Mouse (Mus musculus) frontal cortex, postnatal 14 days (tissue): ENCODE measurements at regions not wholly inside any gene's neighbourhood (a gene's known extent, or its start where the extent isn't known, plus 50 kb on each side); places are given as distances from the start of the nearest gene placed in this dataset.
"Not testable (repeated sequence)": the region's sequence is repeated elsewhere in the genome, so short reads cannot be mapped to it uniquely, and the experiment has no call there.

Source experiments
- DNase-seq, 2 experiments: peaks; one replicate each; pipeline ENCODE4 v3.0.0; 2022; ENCODE audit warnings: low spot score in 2 of 2

GRCm38 (mm10) chr12:10445738-10446137 is 55.2 kb downstream of the Rdh14 start:
- DNase-seq, result no peak

GRCm38 (mm10) chr12:10457960-10458655 is 67.5 kb downstream of the Rdh14 start:
- no peak for DNase-seq

- no peak for DNase-seq
Observed at GRCm38 (mm10) chr12:10461796-10462195, 71.2 kb downstream of the Rdh14 start.

GRCm38 (mm10) chr12:10462956-10463355 is 72.4 kb downstream of the Rdh14 start:
- no peak for DNase-seq

- no peak for DNase-seq
Observed at GRCm38 (mm10) chr12:10473986-10474385, 83.4 kb downstream of the Rdh14 start.

GRCm38 (mm10) chr12:10480781-10481180 is 90.2 kb downstream of the Rdh14 start:
- DNase-seq, result no peak

GRCm38 (mm10) chr12:10482294-10483010 is 91.9 kb downstream of the Rdh14 start:
- no peak for DNase-seq

- DNase-seq, result no peak
Observed at GRCm38 (mm10) chr12:10506721-10507120, 116.1 kb downstream of the Rdh14 start.

GRCm38 (mm10) chr12:10513526-10513925 is 123.0 kb downstream of the Rdh14 start:
- no peak for DNase-seq

- no peak for DNase-seq
Observed at GRCm38 (mm10) chr12:10514278-10514677, 123.7 kb downstream of the Rdh14 start.

- no peak for DNase-seq
Observed at GRCm38 (mm10) chr12:10524509-10525286, 134.1 kb downstream of the Rdh14 start.

- no peak for DNase-seq
Observed at GRCm38 (mm10) chr12:10525934-10526333, 135.4 kb downstream of the Rdh14 start.

GRCm38 (mm10) chr12:10529077-10529476 is 138.5 kb downstream of the Rdh14 start:
- no peak for DNase-seq

- DNase-seq, result no peak
Observed at GRCm38 (mm10) chr12:10530996-10531395, 140.4 kb downstream of the Rdh14 start.

GRCm38 (mm10) chr12:10533971-10534370 is 143.4 kb downstream of the Rdh14 start:
- DNase-seq, result no peak

- DNase-seq, result no peak
Observed at GRCm38 (mm10) chr12:10536239-10536638, 145.7 kb downstream of the Rdh14 start.

GRCm38 (mm10) chr12:10537069-10537468 is 146.5 kb downstream of the Rdh14 start:
- DNase-seq, result peak; percentile 9 to 38

- DNase-seq, result no peak
Observed at GRCm38 (mm10) chr12:10549481-10550201, 159.1 kb downstream of the Rdh14 start.

GRCm38 (mm10) chr12:10554701-10555100 is 164.1 kb downstream of the Rdh14 start:
- DNase-seq, result not testable (repeated sequence)

- no peak for DNase-seq
Observed at GRCm38 (mm10) chr12:10562966-10563365, 172.4 kb downstream of the Rdh14 start.

- no peak for DNase-seq
Observed at GRCm38 (mm10) chr12:10567881-10568280, 177.3 kb downstream of the Rdh14 start.
